Mouse (Mus musculus) midbrain, embryonic 14.5 days (tissue): ENCODE data around the gene Gch1. TPM values are rescaled to one million over a fixed set of nuclear protein-coding genes. Genes with fewer than 3 reads are reported as not detected.

Experiments used
- ATAC-seq: fragments of 200-750 bp; cut with Nextera tagmentation; 2 replicates; pipeline ENCODE4 v1.8.0; 2017; ENCODE audit warnings: moderate number of reproducible peaks, moderate library complexity; ENCODE audit not compliant: low FRiP score, low TSS enrichment
- DNase-seq: peaks from one replicate; pipeline ENCODE4 v3.0.0-alpha.2; 2015
- H3K27ac ChIP-seq: fragments of 300-500 bp; sonication (generic); replicated peaks from 2 replicates; pipeline ENCODE4 v1.5.1; 2014; ENCODE audit warnings: mild to moderate bottlenecking, low read depth, low read length, moderate library complexity
- H3K27me3 ChIP-seq: fragments of 300-500 bp; sonication (generic); 2 replicates; pipeline ENCODE4 v1.6.1; 2014; ENCODE audit warnings: low read length, control low read depth, mixed read lengths; ENCODE audit not compliant: control insufficient read depth, insufficient read depth
- H3K36me3 ChIP-seq: fragments of 300-500 bp; sonication (generic); 2 replicates; pipeline ENCODE4 v1.6.1; 2014; ENCODE audit warnings: low read length, control low read depth; ENCODE audit not compliant: control insufficient read depth, insufficient read depth
- H3K4me1 ChIP-seq: fragments of 300-500 bp; sonication (generic); 2 replicates; pipeline ENCODE4 v1.6.1; 2014; ENCODE audit warnings: mild to moderate bottlenecking, antibody characterized with exemption, low read length, control low read depth; ENCODE audit not compliant: control insufficient read depth, insufficient read depth
- H3K4me2 ChIP-seq: fragments of 300-500 bp; sonication (generic); 2 replicates; pipeline ENCODE4 v1.6.1; 2014; ENCODE audit warnings: mild to moderate bottlenecking, low read length, moderate library complexity
- H3K4me3 ChIP-seq: fragments of 300-500 bp; sonication (generic); replicated peaks from 2 replicates; pipeline ENCODE4 v1.5.1; 2014; ENCODE audit warnings: low read depth, low read length
- H3K9ac ChIP-seq: fragments of 300-500 bp; sonication (generic); replicated peaks from 2 replicates; pipeline ENCODE4 v1.6.1; 2014; ENCODE audit warnings: mild to moderate bottlenecking, low read length, moderate library complexity
- H3K9me3 ChIP-seq: fragments of 300-500 bp; sonication (generic); 2 replicates; pipeline ENCODE4 v1.6.1; 2016; ENCODE audit warnings: low read length, control low read depth, mixed read lengths; ENCODE audit not compliant: control insufficient read depth
- WGBS: fragments of 180-500 bp; shearing (Covaris S2); extraction: QIAGEN DNeasy Blood & Tissue Kit; methylation state at CpG from one replicate; pipeline ENCODE4 v1.1.7; 2014; 5-methylcytosine and 5-hydroxymethylcytosine counted together
- polyA plus RNA-seq: library from polyadenylated mRNA; unstranded; fragments of >200 nt; fragmentation: Nextera tagmentation; extraction: Ambion mirVana; gene quantifications from 2 replicates; pipeline ENCODE4 v1.2.1, GENCODE M21; 2014

Gch1 gene
- polyA plus RNA-seq, 1 experiment from 2014 or later = 6.8 TPM

- Histone ChIP-seq H3K9ac (no peak overlapping the region), H3K36me3 (no peaks in the 10 kb centered on the region), H3K9me3 (no peaks in the 10 kb centered on the region), H3K4me3 (no peak overlapping the region), H3K4me2 (no peak overlapping the region), H3K4me1 (no peaks in the 10 kb centered on the region), H3K27ac (no peak overlapping the region), H3K27me3 (no peaks in the 10 kb centered on the region)
- DNase-seq (no peak), ATAC-seq (no peak)
- 33% methylated on average over 19 of the region's 19 CpGs for WGBS
Observed at GRCm38 (mm10) chr14:47104246-47105173, 84.7 kb downstream of the Gch1 start.

Other genes with a start within 250 kb of the Gch1 start
- gene Wdhd1, start 87.4 kb upstream of the Gch1 start, polyA plus RNA-seq = 14.1 and 21.1 TPM in 2 replicates
- gene Socs4, start 87.5 kb upstream of the Gch1 start, polyA plus RNA-seq = 4.8 and 5.7 TPM in 2 replicates
- 45.6 and 61.4 TPM in 2 replicates for gene Mapk1ip1l, start 108.9 kb upstream of the Gch1 start, polyA plus RNA-seq
- gene Lgals3, start 178.3 kb upstream of the Gch1 start, polyA plus RNA-seq = 3.3 and 8.4 TPM in 2 replicates
- 5.2 and 12.6 TPM in 2 replicates for gene Dlgap5, start 229.0 kb upstream of the Gch1 start, polyA plus RNA-seq